Mouse (Mus musculus) right cerebral cortex, postnatal 36 days (tissue): ENCODE data around the gene Trafd1.
"Not testable (repeated sequence)": the region's sequence is repeated elsewhere in the genome, so short reads cannot be mapped to it uniquely, and the experiment has no call there.

Source experiments
- DNase-seq, 2 experiments: peaks; one replicate each; pipeline ENCODE4 v3.0.0; 2022; ENCODE audit warnings: low spot score in 2 of 2, mixed read lengths in 1 of 2

The Trafd1 gene

GRCm38 (mm10) chr5:121331731-121332130 is 53.7 kb downstream of the Trafd1 start:
- DNase-seq, result no peak

- DNase-seq, result not testable (repeated sequence)
These were observed 55.1 kb downstream of the Trafd1 start for GRCm38 (mm10) chr5:121330154-121330816.

- DNase-seq, result no peak
These were observed 55.9 kb downstream of the Trafd1 start for GRCm38 (mm10) chr5:121329333-121330058.

- DNase-seq, result no peak
These were observed 59.2 kb downstream of the Trafd1 start for GRCm38 (mm10) chr5:121326079-121326805.
